Mouse (Mus musculus) cerebellum, postnatal 4 days (tissue): Measurements from ENCODE around the gene Dnah7a.
A peak's percentile ranks its signal among the peaks of the same experiment; 100 is the strongest.
"Not testable (repeated sequence)": the region's sequence is repeated elsewhere in the genome, so short reads cannot be mapped to it uniquely, and the experiment has no call there.

Experiments
- DNase-seq, 2 experiments: peaks; one replicate each; pipeline ENCODE4 v3.0.0; 2022; ENCODE audit warnings: low spot score in 2 of 2, mixed read lengths in 1 of 2

Gene Dnah7a

GRCm38 (mm10) chr1:53704164-53704563, 2.4 kb downstream of the Dnah7a start:
- DNase-seq, result no peak

GRCm38 (mm10) chr1:53664268-53664667, 42.3 kb downstream of the Dnah7a start:
- DNase-seq, result not testable (repeated sequence)

GRCm38 (mm10) chr1:53639865-53640794, 66.5 kb downstream of the Dnah7a start:
- no peak for DNase-seq

GRCm38 (mm10) chr1:53635641-53636040, 70.9 kb downstream of the Dnah7a start:
- DNase-seq, result not testable (repeated sequence)

GRCm38 (mm10) chr1:53632040-53632439, 74.5 kb downstream of the Dnah7a start:
- DNase-seq, result not testable (repeated sequence)

- no peak for DNase-seq
Observed at GRCm38 (mm10) chr1:53630011-53630410, 76.6 kb downstream of the Dnah7a start.

GRCm38 (mm10) chr1:53613486-53613885, 93.1 kb downstream of the Dnah7a start:
- no peak for DNase-seq

- DNase-seq, result not testable (repeated sequence)
Observed at GRCm38 (mm10) chr1:53581326-53581725, 125.3 kb downstream of the Dnah7a start.

- DNase-seq, result not testable (repeated sequence)
Observed at GRCm38 (mm10) chr1:53557918-53558317, 148.7 kb downstream of the Dnah7a start.

- DNase-seq, result not testable (repeated sequence)
Observed at GRCm38 (mm10) chr1:53547018-53547417, 159.6 kb downstream of the Dnah7a start.

GRCm38 (mm10) chr1:53538356-53538755, 168.2 kb downstream of the Dnah7a start:
- not testable (repeated sequence) for DNase-seq

GRCm38 (mm10) chr1:53534826-53535225, 171.8 kb downstream of the Dnah7a start:
- DNase-seq, result not testable (repeated sequence)

GRCm38 (mm10) chr1:53526021-53526420, 180.6 kb downstream of the Dnah7a start:
- not testable (repeated sequence) for DNase-seq

GRCm38 (mm10) chr1:53473699-53474098, 232.9 kb downstream of the Dnah7a start:
- no peak for DNase-seq

- not testable (repeated sequence) for DNase-seq
Observed at GRCm38 (mm10) chr1:53472084-53472483, 234.5 kb downstream of the Dnah7a start.

- no peak for DNase-seq
Observed at GRCm38 (mm10) chr1:53467325-53467670, 239.3 kb downstream of the Dnah7a start.

- not testable (repeated sequence) for DNase-seq
Observed at GRCm38 (mm10) chr1:53466524-53467324, 239.9 kb downstream of the Dnah7a start.

- not testable (repeated sequence) for DNase-seq
Observed at GRCm38 (mm10) chr1:53439173-53439572, 267.4 kb downstream of the Dnah7a start.

GRCm38 (mm10) chr1:53432433-53432832, 274.2 kb downstream of the Dnah7a start:
- DNase-seq, result not testable (repeated sequence)

- no peak for DNase-seq
Observed at GRCm38 (mm10) chr1:53405803-53406325, 300.7 kb downstream of the Dnah7a start.

GRCm38 (mm10) chr1:53393936-53394760, 312.4 kb downstream of the Dnah7a start:
- peak in 1 of 2 experiments; percentile 3 for DNase-seq
